Mouse (Mus musculus) ES-Bruce4 (cell line): Measurements from ENCODE around the gene Dusp14. TPM values are rescaled to one million over a fixed set of nuclear protein-coding genes. Genes with fewer than 3 reads are reported as not detected.

Experiments used
- H3K27ac ChIP-seq: 2 replicates; pipeline ENCODE4 v1.5.1; 2012; ENCODE audit warnings: low read length, inconsistent platforms; ENCODE audit not compliant: insufficient read depth
- H3K27me3 ChIP-seq: 2 replicates; pipeline ENCODE4 v1.6.1; 2012; ENCODE audit warnings: mild to moderate bottlenecking, low read length, inconsistent platforms; ENCODE audit not compliant: control insufficient read depth, poor library complexity, insufficient read depth, severe bottlenecking
- H3K36me3 ChIP-seq: 2 replicates; pipeline ENCODE4 v1.6.1; 2012; ENCODE audit warnings: inconsistent platforms, mild to moderate bottlenecking, low read length, moderate library complexity; ENCODE audit not compliant: control insufficient read depth, poor library complexity, insufficient read depth, severe bottlenecking
- H3K4me1 ChIP-seq: one replicate; pipeline ENCODE4 v1.8.1; 2011; ENCODE audit warnings: low read length; ENCODE audit not compliant: control insufficient read depth, insufficient read depth
- H3K4me3 ChIP-seq: 2 replicates; pipeline ENCODE4 v1.5.1; 2011; ENCODE audit warnings: low read depth, mild to moderate bottlenecking, low read length
- H3K9ac ChIP-seq: 2 replicates; pipeline ENCODE4 v1.6.1; 2012; ENCODE audit warnings: low read depth, mild to moderate bottlenecking, inconsistent platforms; ENCODE audit not compliant: poor library complexity, severe bottlenecking
- H3K9me3 ChIP-seq: replicated peaks from 2 replicates; pipeline ENCODE4 v1.6.1; 2012; ENCODE audit warnings: mild to moderate bottlenecking, low read length, inconsistent platforms; ENCODE audit not compliant: control insufficient read depth, poor library complexity, insufficient read depth, severe bottlenecking
- CTCF ChIP-seq: IDR thresholded peaks from one replicate; pipeline ENCODE4 v1.8.1; 2011; ENCODE audit warnings: low read depth, low read length
- EP300 ChIP-seq: IDR thresholded peaks from 2 replicates; pipeline ENCODE4 v1.6.1; 2011; ENCODE audit warnings: low read depth, low read length; ENCODE audit not compliant: insufficient read depth
- POLR2A ChIP-seq: IDR thresholded peaks from one replicate; pipeline ENCODE4 v1.8.1; 2011; ENCODE audit warnings: low read length; ENCODE audit not compliant: insufficient read depth
- polyA plus RNA-seq: library from polyadenylated mRNA; stranded (reverse); fragments of >200 nt; gene quantifications from 2 replicates; pipeline ENCODE4 v1.2.4, GENCODE M21; 2011; ENCODE audit warnings: low read depth; ENCODE audit not compliant: missing spikeins, insufficient read depth, insufficient read length

The Dusp14 gene
- polyA plus RNA-seq, 1 experiment, result 26.0 TPM

GRCm38 (mm10) chr11:84040621-84041020 is 28.4 kb downstream of the Dusp14 start:
- no peaks in the 10 kb centered on the region for H3K9me3 ChIP-seq
- H3K27me3 ChIP-seq, result no peaks in the 10 kb centered on the region
- no peak overlapping the region for H3K27ac ChIP-seq
- H3K36me3 ChIP-seq, result no peaks in the 10 kb centered on the region
- H3K4me3 ChIP-seq, result no peak overlapping the region
- no peaks in the 10 kb centered on the region for H3K4me1 ChIP-seq
- TF ChIP-seq CTCF (no peak), POLR2A (no peak), EP300 (no peak)
- no peak overlapping the region for H3K9ac ChIP-seq

- H3K9ac ChIP-seq, result no peak overlapping the region
- H3K27ac ChIP-seq, result no peak overlapping the region
- TF ChIP-seq CTCF (no peak), EP300 (no peak), POLR2A (no peak)
- no peaks in the 10 kb centered on the region for H3K4me1 ChIP-seq
- no peaks in the 10 kb centered on the region for H3K9me3 ChIP-seq
- no peaks in the 10 kb centered on the region for H3K27me3 ChIP-seq
- H3K4me3 ChIP-seq, result no peak overlapping the region
- no peaks in the 10 kb centered on the region for H3K36me3 ChIP-seq
These were observed 35.4 kb downstream of the Dusp14 start for GRCm38 (mm10) chr11:84033671-84034070.

GRCm38 (mm10) chr11:84032559-84032958 is 36.5 kb downstream of the Dusp14 start:
- H3K4me3 ChIP-seq, result no peak overlapping the region
- H3K9me3 ChIP-seq, result no peaks in the 10 kb centered on the region
- no peaks in the 10 kb centered on the region for H3K4me1 ChIP-seq
- H3K9ac ChIP-seq, result no peak overlapping the region
- TF ChIP-seq EP300 (no peak), POLR2A (no peak), CTCF (no peak)
- H3K27ac ChIP-seq, result no peak overlapping the region
- no peaks in the 10 kb centered on the region for H3K27me3 ChIP-seq
- H3K36me3 ChIP-seq, result no peaks in the 10 kb centered on the region

GRCm38 (mm10) chr11:84031971-84032370 is 37.1 kb downstream of the Dusp14 start:
- Histone ChIP-seq H3K4me3 (no peak overlapping the region), H3K36me3 (no peaks in the 10 kb centered on the region), H3K27me3 (no peaks in the 10 kb centered on the region), H3K9me3 (no peaks in the 10 kb centered on the region), H3K9ac (no peak overlapping the region), H3K27ac (no peak overlapping the region), H3K4me1 (no peaks in the 10 kb centered on the region)
- no peak for TF ChIP-seq EP300
- peak; percentile 60 for TF ChIP-seq CTCF

GRCm38 (mm10) chr11:84028271-84029028 is 40.6 kb downstream of the Dusp14 start:
- H3K36me3 ChIP-seq, result no peaks in the 10 kb centered on the region; the same call in 1 of the 2 replicates
- H3K4me3 ChIP-seq, result no peak overlapping the region
- H3K27ac ChIP-seq, result no peak overlapping the region
- TF ChIP-seq CTCF, result no peak
- TF ChIP-seq POLR2A, result no peak
- TF ChIP-seq EP300, result no peak
- H3K9ac ChIP-seq, result no peak overlapping the region
- H3K27me3 ChIP-seq, result no peaks in the 10 kb centered on the region
- H3K4me1 ChIP-seq, result no peaks in the 10 kb centered on the region
- H3K9me3 ChIP-seq, result no peaks in the 10 kb centered on the region

- no peaks in the 10 kb centered on the region for H3K27me3 ChIP-seq
- no peak overlapping the region for H3K4me3 ChIP-seq
- H3K27ac ChIP-seq, result no peak overlapping the region
- H3K9me3 ChIP-seq, result no peaks in the 10 kb centered on the region
- no peak for TF ChIP-seq CTCF
- no peak for TF ChIP-seq EP300
- TF ChIP-seq POLR2A, result no peak
- H3K36me3 ChIP-seq, result no peaks in the 10 kb centered on the region; the same call in 1 of the 2 replicates
- H3K9ac ChIP-seq, result no peak overlapping the region
- no peaks in the 10 kb centered on the region for H3K4me1 ChIP-seq
These were observed 41.8 kb downstream of the Dusp14 start for GRCm38 (mm10) chr11:84027231-84027630.
